Mouse (Mus musculus) ES-CJ7 (cell line): ENCODE results near the gene Tcf7l2.

Experiments
- DNase-seq: peaks from one replicate; pipeline ENCODE4 v3.0.0; 2011; ENCODE audit warnings: low read depth, low spot score

Tcf7l2 gene

GRCm38 (mm10) chr19:55939090-55939489, 197.5 kb downstream of the Tcf7l2 start:
- DNase-seq: no peak

GRCm38 (mm10) chr19:55939719-55940118, 198.1 kb downstream of the Tcf7l2 start:
- DNase-seq: no peak

- no peak for DNase-seq
Measured at GRCm38 (mm10) chr19:55940538-55941252, 199.1 kb downstream of the Tcf7l2 start.

- DNase-seq: no peak
Measured at GRCm38 (mm10) chr19:55941253-55942125, 199.9 kb downstream of the Tcf7l2 start.

- no peak for DNase-seq
Measured at GRCm38 (mm10) chr19:55951397-55951796, 209.8 kb downstream of the Tcf7l2 start.

- no peak for DNase-seq
Measured at GRCm38 (mm10) chr19:55953207-55953606, 211.6 kb downstream of the Tcf7l2 start.

GRCm38 (mm10) chr19:55955126-55955525, 213.5 kb downstream of the Tcf7l2 start:
- no peak for DNase-seq

GRCm38 (mm10) chr19:55956745-55957144, 215.1 kb downstream of the Tcf7l2 start:
- no peak for DNase-seq

- DNase-seq: no peak
Measured at GRCm38 (mm10) chr19:55964421-55964820, 222.8 kb downstream of the Tcf7l2 start.

- DNase-seq: no peak
Measured at GRCm38 (mm10) chr19:55966066-55966465, 224.4 kb downstream of the Tcf7l2 start.

GRCm38 (mm10) chr19:55969929-55970531, 228.4 kb downstream of the Tcf7l2 start:
- no peak for DNase-seq

- no peak for DNase-seq
Measured at GRCm38 (mm10) chr19:55976073-55976472, 234.5 kb downstream of the Tcf7l2 start.
